Mouse (Mus musculus): ENCODE measurements around the gene Srgn.

DNA sequence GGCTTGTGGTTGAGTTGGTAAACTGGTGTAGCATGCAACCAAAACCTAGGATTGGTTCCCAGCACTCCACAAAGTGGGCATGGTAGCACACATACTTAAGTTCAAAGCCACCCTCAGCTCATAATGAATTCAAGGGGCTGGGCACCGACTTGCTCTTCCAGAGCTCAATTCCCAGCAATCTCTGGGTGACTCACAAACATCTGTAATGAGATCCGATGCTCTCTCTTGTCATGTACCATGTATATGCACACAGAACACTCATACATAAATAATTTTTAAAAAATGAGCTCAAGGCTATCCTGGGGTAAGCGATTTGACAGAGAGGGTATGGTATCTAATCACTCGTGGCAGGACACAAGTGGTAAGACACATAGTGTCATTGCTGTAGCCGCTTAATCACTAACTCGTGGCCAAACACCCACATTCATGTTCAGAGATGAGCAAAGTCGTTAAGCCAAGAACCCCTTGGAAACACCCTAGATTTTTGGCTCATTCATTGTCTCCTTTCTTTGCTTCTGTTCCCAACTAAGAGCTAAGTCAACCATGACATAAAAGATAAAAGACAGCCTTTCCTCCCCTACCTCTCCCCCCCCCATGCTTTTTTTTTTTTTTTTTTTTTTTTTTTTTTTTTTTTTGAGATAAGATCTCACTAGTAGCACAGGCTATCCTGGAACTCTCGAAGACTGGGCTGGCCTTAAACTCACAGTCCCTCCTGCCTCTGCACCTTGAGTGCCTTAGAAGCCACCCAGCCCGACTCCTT lies 21.8 kb downstream of the Srgn start:
- TF ChIP-seq POLR2A (IDR thresholded peaks at IDR 0.05; ENCODE audit: insufficient read depth, low read length) = no peak
- no peak for TF ChIP-seq CTCF (IDR thresholded peaks at IDR 0.05; ENCODE audit: low read depth, low read length)
